Mouse (Mus musculus) hindbrain, postnatal 0 days (tissue): ENCODE results near the gene Cbx3. TPM values are rescaled to one million over a fixed set of nuclear protein-coding genes. Genes with fewer than 3 reads are reported as not detected.
A peak's percentile ranks its signal among the peaks of the same experiment; 100 is the strongest.
"Not testable (repeated sequence)": the region's sequence is repeated elsewhere in the genome, so short reads cannot be mapped to it uniquely, and the experiment has no call there.

Source experiments
- ATAC-seq: fragments of 200-750 bp; cut with Nextera tagmentation; 2 replicates; pipeline ENCODE4 v1.8.0; 2017; ENCODE audit warnings: mild to moderate bottlenecking, moderate TSS enrichment, moderate library complexity
- DNase-seq: peaks from one replicate; pipeline ENCODE4 v3.0.0-alpha.2; 2015; ENCODE audit warnings: low spot score
- H3K27ac ChIP-seq: fragments of 300-500 bp; sonication (generic); 2 replicates; pipeline ENCODE4 v1.5.1; 2014; ENCODE audit warnings: mild to moderate bottlenecking
- H3K27me3 ChIP-seq: fragments of 300-500 bp; sonication (generic); 2 replicates; pipeline ENCODE4 v1.6.1; 2014; ENCODE audit warnings: low read length, mixed read lengths; ENCODE audit not compliant: insufficient read depth
- H3K36me3 ChIP-seq: fragments of 300-500 bp; sonication (generic); 2 replicates; pipeline ENCODE4 v1.6.1; 2014; ENCODE audit warnings: low read length, mixed read lengths; ENCODE audit not compliant: insufficient read depth
- H3K4me1 ChIP-seq: fragments of 300-500 bp; sonication (generic); 2 replicates; pipeline ENCODE4 v1.6.1; 2014; ENCODE audit warnings: antibody characterized with exemption, low read length, mixed read lengths; ENCODE audit not compliant: insufficient read depth
- H3K4me2 ChIP-seq: fragments of 300-500 bp; sonication (generic); 2 replicates; pipeline ENCODE4 v1.6.1; 2014; ENCODE audit warnings: low read depth, mild to moderate bottlenecking, low read length, moderate library complexity, mixed read lengths
- H3K4me3 ChIP-seq: fragments of 300-500 bp; sonication (generic); 2 replicates; pipeline ENCODE4 v1.5.1; 2014; ENCODE audit warnings: low read length
- H3K9ac ChIP-seq: fragments of 300-500 bp; sonication (generic); replicated peaks from 2 replicates; pipeline ENCODE4 v1.6.1; 2014; ENCODE audit warnings: mild to moderate bottlenecking, low read length, moderate library complexity, mixed read lengths
- H3K9me3 ChIP-seq: fragments of 300-500 bp; sonication (generic); 2 replicates; pipeline ENCODE4 v1.6.1; 2016; ENCODE audit warnings: low read length, mixed read lengths
- CTCF ChIP-seq: IDR thresholded peaks from 2 replicates; pipeline ENCODE4 v1.5.1; 2016; ENCODE audit warnings: antibody characterized with exemption, control low read depth, low read depth
- WGBS: fragments of 180-500 bp; shearing (Covaris S2); extraction: QIAGEN DNeasy Blood & Tissue Kit; methylation state at CpG from one replicate; pipeline ENCODE4 v1.1.7; 2014; 5-methylcytosine and 5-hydroxymethylcytosine counted together
- polyA plus RNA-seq: library from polyadenylated mRNA; unstranded; fragments of >200 nt; fragmentation: Nextera tagmentation; extraction: Ambion mirVana; gene quantifications from 2 replicates; pipeline ENCODE4 v1.2.1, GENCODE M21; 2015
- total RNA-seq: library from RNA; depleted of rRNA; stranded (reverse); fragments of >200 nt; gene quantifications from 2 replicates; pipeline ENCODE4 v1.2.3, GENCODE M21; 2014

The Cbx3 gene
- total and polyA plus RNA-seq, 2 experiments from 2014 or later, result 82.1 to 463 TPM

- no peak overlapping the region for H3K4me2 ChIP-seq
- no peak for TF ChIP-seq CTCF
- H3K4me3 ChIP-seq, result no peak overlapping the region
- no peak overlapping the region for H3K27ac ChIP-seq
- H3K9ac ChIP-seq, result no peak overlapping the region
- H3K4me1 ChIP-seq, result no peaks in the 10 kb centered on the region
- WGBS, result 93% methylated on average over 8 of the region's 8 CpGs
- H3K36me3 ChIP-seq, result peaks cover 33% of the 10 kb centered on the region
- H3K9me3 ChIP-seq, result no peaks in the 10 kb centered on the region
- DNase-seq (no peak), ATAC-seq (no peak)
- no peaks in the 10 kb centered on the region for H3K27me3 ChIP-seq
These were observed 11.4 kb downstream of the Cbx3 start for GRCm38 (mm10) chr6:51481548-51481947.

DNA sequence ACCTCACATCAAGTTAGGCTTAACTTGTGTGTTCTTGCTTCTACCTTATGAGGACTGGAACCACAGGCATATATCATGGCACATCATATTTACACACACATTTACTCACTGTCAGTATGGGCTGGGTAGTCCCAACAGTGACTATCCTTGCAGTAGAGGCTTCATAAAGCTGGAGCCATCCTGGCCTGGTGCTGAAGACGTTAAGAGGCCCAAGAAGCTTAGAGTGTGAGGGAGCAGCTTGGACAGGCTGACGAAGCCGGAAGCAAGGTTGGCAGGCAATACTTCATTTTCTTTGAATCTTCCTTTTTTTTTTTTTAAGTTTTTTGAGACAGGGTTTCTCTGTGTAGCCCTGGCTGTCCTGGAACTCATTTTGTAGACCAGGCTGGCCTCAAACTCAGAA lies 13.7 kb downstream of the Cbx3 start:
- H3K4me1 ChIP-seq, result no peaks in the 10 kb centered on the region
- H3K27me3 ChIP-seq, result no peaks in the 10 kb centered on the region
- no peak for DNase-seq
- no peak overlapping the region for H3K4me2 ChIP-seq
- no peak for TF ChIP-seq CTCF
- no peak overlapping the region for H3K4me3 ChIP-seq
- ATAC-seq, result no peak
- H3K27ac ChIP-seq, result no peak overlapping the region
- 92% methylated on average over 3 of the region's 3 CpGs for WGBS
- no peaks in the 10 kb centered on the region for H3K9me3 ChIP-seq
- no peak overlapping the region for H3K9ac ChIP-seq
- H3K36me3 ChIP-seq, result peaks cover 26% of the 10 kb centered on the region

GRCm38 (mm10) chr6:51484556-51484955 lies 14.4 kb downstream of the Cbx3 start:
- TF ChIP-seq CTCF, result 0 out of 2 replicates have a peak, but pooled peaks have one; percentile 9
- not testable (repeated sequence) for H3K27me3 ChIP-seq, H3K4me3 ChIP-seq, H3K9ac ChIP-seq, ATAC-seq, DNase-seq, H3K27ac ChIP-seq, H3K9me3 ChIP-seq, H3K4me2 ChIP-seq, H3K4me1 ChIP-seq
- H3K36me3 ChIP-seq, result peaks cover 20% of the 10 kb centered on the region
- WGBS, result 88% methylated on average over 8 of the region's 8 CpGs

DNA sequence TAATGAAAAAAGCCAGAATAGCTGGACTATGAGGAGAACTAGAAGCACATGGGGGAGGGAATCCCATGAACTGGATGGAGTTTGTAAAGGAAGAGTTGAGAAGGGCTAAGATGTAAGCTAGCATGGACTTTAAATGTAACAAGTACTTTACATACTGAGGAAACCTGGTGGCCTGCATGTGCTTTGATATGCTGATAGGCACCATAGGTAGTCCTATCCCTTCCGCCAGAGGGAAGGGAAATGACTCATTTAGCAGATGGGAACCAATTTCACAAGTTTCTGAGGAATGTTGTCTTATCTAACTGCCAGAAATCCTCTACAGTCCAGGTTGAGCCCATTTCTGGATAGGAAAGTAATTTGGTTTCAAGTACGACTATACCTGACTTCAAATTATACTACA lies 15.5 kb downstream of the Cbx3 start:
- Histone ChIP-seq H3K27me3 (no peaks in the 10 kb centered on the region), H3K4me1 (no peaks in the 10 kb centered on the region), H3K27ac (no peak overlapping the region), H3K4me3 (no peak overlapping the region), H3K9me3 (no peaks in the 10 kb centered on the region), H3K9ac (no peak overlapping the region), H3K4me2 (no peak overlapping the region), H3K36me3 (peaks cover 10% of the 10 kb centered on the region)
- DNase-seq, result no peak
- WGBS, result 63% methylated on average over 2 of the region's 2 CpGs
- no peak for TF ChIP-seq CTCF
- no peak for ATAC-seq

DNA sequence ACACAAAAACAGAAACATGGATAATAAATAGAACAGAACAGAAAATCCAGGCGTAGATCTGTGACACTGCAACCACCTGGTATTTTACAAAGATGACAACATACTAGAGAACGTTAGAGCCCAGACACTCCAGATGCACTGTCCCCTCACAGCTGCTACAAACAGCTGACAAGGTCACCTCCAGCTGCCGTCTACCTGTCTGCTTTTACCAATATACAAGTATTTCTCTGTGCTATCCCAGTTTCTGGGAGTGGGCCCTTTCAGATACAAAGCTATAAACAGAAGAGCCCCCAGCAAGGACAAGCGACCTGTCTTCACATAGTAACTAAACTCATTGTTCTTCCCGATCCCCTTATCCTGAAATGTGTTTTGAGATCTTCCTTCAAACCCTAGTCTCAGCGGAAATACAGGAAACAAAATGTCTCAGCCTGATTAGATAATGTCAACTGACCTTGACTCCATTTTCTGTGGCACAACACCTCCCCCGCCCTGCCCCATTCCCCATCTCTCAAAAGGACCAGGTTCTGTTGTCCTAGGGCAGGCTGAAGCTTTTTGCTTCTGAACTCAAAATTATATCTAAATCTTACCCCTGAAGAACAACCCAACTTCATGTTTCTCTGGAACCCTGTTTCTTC lies 16.0 kb downstream of the Cbx3 start:
- 67% methylated on average over 7 of the region's 7 CpGs for WGBS
- H3K27ac ChIP-seq, result no peak overlapping the region
- no peak for TF ChIP-seq CTCF
- peaks cover 7% of the 10 kb centered on the region for H3K36me3 ChIP-seq
- DNase-seq, result no peak
- no peak overlapping the region for H3K4me2 ChIP-seq
- H3K9me3 ChIP-seq, result no peaks in the 10 kb centered on the region
- H3K4me1 ChIP-seq, result no peaks in the 10 kb centered on the region
- H3K9ac ChIP-seq, result no peak overlapping the region
- H3K27me3 ChIP-seq, result no peaks in the 10 kb centered on the region
- ATAC-seq, result no peak
- H3K4me3 ChIP-seq, result no peak overlapping the region

DNA sequence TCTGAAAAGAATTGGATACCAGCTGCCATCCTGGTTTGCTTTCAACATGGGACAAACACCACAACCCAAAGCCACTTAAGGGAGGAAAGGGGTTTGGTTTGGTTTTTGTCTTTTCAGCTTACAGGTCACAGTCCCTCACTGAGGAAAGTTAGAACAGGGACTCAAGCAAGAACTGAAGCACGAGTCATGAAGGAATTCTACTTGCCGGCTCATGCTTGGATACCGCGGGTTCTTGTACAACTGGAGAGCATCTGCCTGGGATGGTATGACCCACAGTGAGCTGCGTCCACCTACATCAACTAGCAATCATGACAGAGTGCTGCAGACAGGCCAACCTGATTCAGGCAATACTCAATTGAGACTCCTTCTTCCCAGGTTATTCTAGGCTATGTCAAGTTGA lies 16.6 kb downstream of the Cbx3 start:
- ATAC-seq (no peak), DNase-seq (no peak)
- Histone ChIP-seq H3K36me3 (peaks cover 7% of the 10 kb centered on the region), H3K27me3 (no peaks in the 10 kb centered on the region), H3K27ac (no peak overlapping the region), H3K4me2 (no peak overlapping the region), H3K4me3 (no peak overlapping the region), H3K4me1 (no peaks in the 10 kb centered on the region), H3K9ac (no peak overlapping the region), H3K9me3 (no peaks in the 10 kb centered on the region)
- no peak for TF ChIP-seq CTCF
- WGBS, result 94% methylated on average over 5 of the region's 5 CpGs

- Histone ChIP-seq H3K4me2 (no peak overlapping the region), H3K36me3 (no peaks in the 10 kb centered on the region), H3K9me3 (no peaks in the 10 kb centered on the region), H3K27ac (no peak overlapping the region), H3K9ac (no peak overlapping the region), H3K4me1 (no peaks in the 10 kb centered on the region), H3K4me3 (no peak overlapping the region), H3K27me3 (no peaks in the 10 kb centered on the region)
- WGBS, result 33% methylated on average over 2 of the region's 2 CpGs
- TF ChIP-seq CTCF, result no peak
- DNase-seq, result peak; percentile 34
- ATAC-seq, result peak; percentile 63; the same call in 1 of the 2 replicates
These were observed 19.6 kb downstream of the Cbx3 start for GRCm38 (mm10) chr6:51489787-51490186.
